Comparison of ENCODE assay signal across 28 mouse cellular contexts in genomic region chr16:13153215-13153614, GRCm38 (mm10).
"Had no signal": no experiment of that assay in that cellular context is flagged by ENCODE, and none has a peak within 500 bp of the region (broad histone marks: within the 10 kb centered on the region; RNA-seq: fewer than 3 reads in every experiment).

No protein-coding gene starts in this region.

- H3K9me3 ChIP-seq: embryonic facial prominence, embryonic 12.5 days; embryonic facial prominence, embryonic 13.5 days; embryonic facial prominence, embryonic 15.5 days; forebrain, embryonic 10.5 days; forebrain, embryonic 12.5 days; forebrain, embryonic 13.5 days; forebrain, embryonic 15.5 days had no signal

- H3K4me3 ChIP-seq: embryonic facial prominence, embryonic 12.5 days; embryonic facial prominence, embryonic 13.5 days; embryonic facial prominence, embryonic 15.5 days; erythroblast, embryonic 14.5 days; forebrain, embryonic 10.5 days; forebrain, embryonic 12.5 days; forebrain, embryonic 13.5 days; forebrain, embryonic 15.5 days; gastrocnemius, adult 2 months; heart, adult 2 months had no signal

- H3K4me1 ChIP-seq: embryonic facial prominence, embryonic 12.5 days; forebrain, embryonic 10.5 days; forebrain, embryonic 12.5 days; forebrain, embryonic 13.5 days; forebrain, embryonic 15.5 days had no signal

- DNase-seq: cerebellum, adult 18-20 months; cerebellum, adult 2 months; cerebellum, adult 8-10 months; cerebellum, adult 9-10 months; cerebellum, adult 9-11 months; cerebellum, postnatal 10 days; cerebellum, postnatal 14 days; cerebellum, postnatal 25 days; cerebellum, postnatal 36 days; embryo, embryonic 11 days; forebrain, postnatal 0 days; gastrocnemius, adult 2 months; gastrocnemius, postnatal 10 days; gastrocnemius, postnatal 14 days; gastrocnemius, postnatal 25 days; gastrocnemius, postnatal 36 days; heart, adult 18-20 months; heart, adult 2 months had no signal

- H3K27me3 ChIP-seq: embryonic facial prominence, embryonic 12.5 days; embryonic facial prominence, embryonic 13.5 days; embryonic facial prominence, embryonic 15.5 days; forebrain, embryonic 12.5 days; forebrain, embryonic 13.5 days; forebrain, embryonic 15.5 days had no signal

- ATAC-seq: forebrain, embryonic 13.5 days; forebrain, embryonic 14.5 days; forebrain, embryonic 15.5 days; forebrain, embryonic 16.5 days; forebrain, postnatal 0 days had no signal

- H3K27ac ChIP-seq: embryonic facial prominence, embryonic 12.5 days; embryonic facial prominence, embryonic 13.5 days; embryonic facial prominence, embryonic 15.5 days; forebrain, embryonic 10.5 days; forebrain, embryonic 12.5 days; forebrain, embryonic 13.5 days; forebrain, embryonic 15.5 days; gastrocnemius, adult 2 months; heart, adult 2 months had no signal

- H3K9ac ChIP-seq: embryonic facial prominence, embryonic 12.5 days; embryonic facial prominence, embryonic 13.5 days; embryonic facial prominence, embryonic 15.5 days; forebrain, embryonic 12.5 days; forebrain, embryonic 13.5 days; forebrain, embryonic 15.5 days; forebrain, postnatal 0 days had no signal

- H3K4me2 ChIP-seq: embryonic facial prominence, embryonic 12.5 days; embryonic facial prominence, embryonic 13.5 days; embryonic facial prominence, embryonic 15.5 days; forebrain, embryonic 12.5 days; forebrain, embryonic 13.5 days; forebrain, embryonic 15.5 days had no signal
